Mouse (Mus musculus): ENCODE measurements around the gene Cct4. TPM values are rescaled to one million over a fixed set of nuclear protein-coding genes. Genes with fewer than 3 reads are reported as not detected.

The Cct4 gene
- polyA plus RNA-seq, 1 experiment from 2014 or later, result 387 TPM

DNA sequence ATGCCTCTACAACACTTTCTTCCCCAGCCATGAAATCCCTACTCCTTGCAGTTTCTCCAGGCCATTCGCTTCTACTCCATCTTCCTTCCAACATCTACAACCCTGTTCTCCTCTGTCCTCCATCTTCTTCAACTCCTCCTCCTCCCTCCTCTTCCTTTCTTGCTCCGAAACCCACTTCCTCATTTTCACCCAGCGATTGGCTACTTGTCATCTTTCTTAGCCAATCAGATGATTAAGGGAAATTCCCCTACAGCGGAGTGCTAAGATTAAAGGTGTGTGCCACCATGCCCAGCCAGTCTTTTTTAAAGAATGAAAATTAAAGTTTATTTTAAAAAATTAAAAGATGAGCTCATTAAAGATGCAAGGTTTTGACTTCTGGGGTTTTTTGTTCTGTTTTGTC, 27.6 kb downstream of the Cct4 start:
- H3K4me1 ChIP-seq (replicated peaks), result 0 out of 2 replicates have a peak, but pooled peaks cover 3% of the 10 kb centered on the region
- H3K36me3 ChIP-seq, result no peaks in the 10 kb centered on the region
- no peak for DNase-seq (ENCODE audit: low spot score)
- WGBS, result 93% methylated on average over 4 of the region's 4 CpGs
- no peak overlapping the region for H3K27ac ChIP-seq
- no peaks in the 10 kb centered on the region; the same call in 1 of the 2 replicates for H3K9me3 ChIP-seq
- H3K4me3 ChIP-seq, result no peak overlapping the region
- H3K27me3 ChIP-seq (ENCODE audit: insufficient read depth, poor library complexity, severe bottlenecking), result no peaks in the 10 kb centered on the region

GRCm38 (mm10) chr11:23020116-23020770, 29.9 kb downstream of the Cct4 start:
- H3K4me3 ChIP-seq, result no peak overlapping the region
- H3K4me1 ChIP-seq (replicated peaks), result 0 out of 2 replicates have a peak, but pooled peaks cover 3% of the 10 kb centered on the region
- H3K27ac ChIP-seq, result no peak overlapping the region
- H3K9me3 ChIP-seq, result no peaks in the 10 kb centered on the region; the same call in 1 of the 2 replicates
- DNase-seq (ENCODE audit: low spot score), result no peak
- no peaks in the 10 kb centered on the region for H3K27me3 ChIP-seq (ENCODE audit: insufficient read depth, poor library complexity, severe bottlenecking)
- no peaks in the 10 kb centered on the region for H3K36me3 ChIP-seq
- WGBS, result 61% methylated on average over 24 of the region's 24 CpGs

DNA sequence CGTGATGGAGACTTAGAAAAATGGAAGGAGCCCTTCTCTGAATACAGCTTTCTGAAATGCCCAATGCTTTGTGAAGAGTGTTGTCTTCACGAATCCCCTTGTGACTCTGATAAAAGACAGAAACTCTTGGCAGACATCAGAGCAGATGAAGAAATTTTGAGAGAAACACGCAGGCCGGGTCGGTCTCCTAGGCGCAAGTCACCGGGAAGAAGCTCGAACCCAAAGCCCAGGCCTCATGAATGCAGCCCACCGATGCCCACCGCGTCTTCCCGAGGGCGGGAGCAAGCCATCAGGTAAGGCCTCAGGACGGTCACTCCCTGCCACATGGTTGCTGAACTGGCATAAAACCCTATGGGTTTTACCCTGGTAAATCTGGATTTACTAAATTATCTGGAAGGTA, 30.5 kb downstream of the Cct4 start:
- no peak for DNase-seq (ENCODE audit: low spot score)
- Histone ChIP-seq H3K4me1 (replicated peaks) (0 out of 2 replicates have a peak, but pooled peaks cover 3% of the 10 kb centered on the region), H3K36me3 (no peaks in the 10 kb centered on the region), H3K27me3 (ENCODE audit: insufficient read depth, poor library complexity, severe bottlenecking) (no peaks in the 10 kb centered on the region), H3K4me3 (no peak overlapping the region), H3K27ac (no peak overlapping the region), H3K9me3 (no peaks in the 10 kb centered on the region; the same call in 1 of the 2 replicates)
- 91% methylated on average over 14 of the region's 14 CpGs for WGBS

- DNase-seq (ENCODE audit: low spot score), result no peak
- 0 out of 2 replicates have a peak, but pooled peaks cover 3% of the 10 kb centered on the region for H3K4me1 ChIP-seq (replicated peaks)
- H3K4me3 ChIP-seq, result no peak overlapping the region
- H3K36me3 ChIP-seq, result no peaks in the 10 kb centered on the region
- H3K27me3 ChIP-seq (ENCODE audit: insufficient read depth, poor library complexity, severe bottlenecking), result no peaks in the 10 kb centered on the region
- no peak overlapping the region for H3K27ac ChIP-seq
- H3K9me3 ChIP-seq, result no peaks in the 10 kb centered on the region; the same call in 1 of the 2 replicates
- WGBS, result 94% methylated on average over 2 of the region's 2 CpGs
These were observed 32.8 kb downstream of the Cct4 start for GRCm38 (mm10) chr11:23023155-23023554.

DNA sequence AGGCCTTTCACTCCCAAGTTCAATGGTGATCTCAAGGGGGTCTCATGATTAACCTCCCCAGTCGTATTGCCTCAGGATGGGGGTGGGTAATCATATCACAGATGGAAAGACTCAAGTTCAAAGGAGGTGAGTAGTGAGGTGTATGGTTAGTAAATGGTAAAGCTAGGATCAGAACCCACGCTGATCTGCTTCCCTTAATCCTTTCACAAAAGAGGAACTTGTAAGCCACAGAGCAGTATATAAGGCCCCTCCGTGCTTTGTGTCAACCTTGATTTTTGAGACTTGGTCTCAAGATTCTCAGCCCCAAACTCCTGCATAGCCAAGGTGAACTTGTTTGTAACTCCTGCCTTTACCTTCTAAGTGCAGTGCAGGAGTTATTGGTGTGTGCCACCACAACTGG, 33.9 kb downstream of the Cct4 start:
- 79% methylated on average over 3 of the region's 3 CpGs for WGBS
- DNase-seq (ENCODE audit: low spot score), result no peak
- H3K4me1 ChIP-seq (replicated peaks), result 0 out of 2 replicates have a peak, but pooled peaks cover 3% of the 10 kb centered on the region
- no peaks in the 10 kb centered on the region for H3K36me3 ChIP-seq
- no peaks in the 10 kb centered on the region for H3K27me3 ChIP-seq (ENCODE audit: insufficient read depth, poor library complexity, severe bottlenecking)
- no peak overlapping the region for H3K4me3 ChIP-seq
- H3K27ac ChIP-seq, result no peak overlapping the region
- H3K9me3 ChIP-seq, result no peaks in the 10 kb centered on the region

GRCm38 (mm10) chr11:23028957-23029356, 38.6 kb downstream of the Cct4 start:
- no peak for DNase-seq (ENCODE audit: low spot score)
- Histone ChIP-seq H3K9me3 (no peaks in the 10 kb centered on the region), H3K27ac (no peak overlapping the region), H3K36me3 (no peaks in the 10 kb centered on the region), H3K4me1 (replicated peaks) (no peaks in the 10 kb centered on the region), H3K27me3 (ENCODE audit: insufficient read depth, poor library complexity, severe bottlenecking) (no peaks in the 10 kb centered on the region), H3K4me3 (no peak overlapping the region)
- 73% methylated on average over 3 of the region's 3 CpGs for WGBS

- WGBS, result 87% methylated on average over 6 of the region's 6 CpGs
- no peaks in the 10 kb centered on the region for H3K27me3 ChIP-seq (ENCODE audit: insufficient read depth, poor library complexity, severe bottlenecking)
- H3K36me3 ChIP-seq, result no peaks in the 10 kb centered on the region
- no peak for DNase-seq (ENCODE audit: low spot score)
- H3K4me1 ChIP-seq (replicated peaks), result no peaks in the 10 kb centered on the region
- no peaks in the 10 kb centered on the region for H3K9me3 ChIP-seq
- no peak overlapping the region for H3K4me3 ChIP-seq
- H3K27ac ChIP-seq, result no peak overlapping the region
These were observed 39.1 kb downstream of the Cct4 start for GRCm38 (mm10) chr11:23029399-23029798.

DNA sequence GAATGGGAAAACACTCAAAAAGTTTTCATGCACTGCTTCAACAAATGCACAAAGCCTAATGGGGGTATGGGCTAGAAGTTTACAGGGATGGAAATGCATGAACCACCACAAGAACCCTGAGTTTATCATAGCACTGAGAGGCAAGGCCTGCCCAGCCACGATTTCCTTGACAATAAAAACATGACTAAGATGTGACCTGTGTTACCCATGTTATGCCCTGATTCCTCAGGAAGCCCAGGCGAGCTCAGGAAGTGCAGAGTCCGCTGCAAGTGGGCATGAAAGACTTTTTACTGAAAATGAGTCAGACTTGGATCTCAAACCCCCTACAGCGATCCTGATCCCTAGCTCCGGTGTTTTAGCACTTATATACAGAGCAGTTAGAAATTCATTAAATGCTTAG, 56.9 kb downstream of the Cct4 start:
- Histone ChIP-seq H3K4me3 (no peak overlapping the region), H3K27ac (no peak overlapping the region), H3K36me3 (no peaks in the 10 kb centered on the region), H3K4me1 (replicated peaks) (0 out of 2 replicates have a peak, but pooled peaks cover 7% of the 10 kb centered on the region), H3K9me3 (no peaks in the 10 kb centered on the region), H3K27me3 (ENCODE audit: insufficient read depth, poor library complexity, severe bottlenecking) (no peaks in the 10 kb centered on the region)
- DNase-seq (ENCODE audit: low spot score), result no peak
- 68% methylated on average over 5 of the region's 5 CpGs for WGBS

DNA sequence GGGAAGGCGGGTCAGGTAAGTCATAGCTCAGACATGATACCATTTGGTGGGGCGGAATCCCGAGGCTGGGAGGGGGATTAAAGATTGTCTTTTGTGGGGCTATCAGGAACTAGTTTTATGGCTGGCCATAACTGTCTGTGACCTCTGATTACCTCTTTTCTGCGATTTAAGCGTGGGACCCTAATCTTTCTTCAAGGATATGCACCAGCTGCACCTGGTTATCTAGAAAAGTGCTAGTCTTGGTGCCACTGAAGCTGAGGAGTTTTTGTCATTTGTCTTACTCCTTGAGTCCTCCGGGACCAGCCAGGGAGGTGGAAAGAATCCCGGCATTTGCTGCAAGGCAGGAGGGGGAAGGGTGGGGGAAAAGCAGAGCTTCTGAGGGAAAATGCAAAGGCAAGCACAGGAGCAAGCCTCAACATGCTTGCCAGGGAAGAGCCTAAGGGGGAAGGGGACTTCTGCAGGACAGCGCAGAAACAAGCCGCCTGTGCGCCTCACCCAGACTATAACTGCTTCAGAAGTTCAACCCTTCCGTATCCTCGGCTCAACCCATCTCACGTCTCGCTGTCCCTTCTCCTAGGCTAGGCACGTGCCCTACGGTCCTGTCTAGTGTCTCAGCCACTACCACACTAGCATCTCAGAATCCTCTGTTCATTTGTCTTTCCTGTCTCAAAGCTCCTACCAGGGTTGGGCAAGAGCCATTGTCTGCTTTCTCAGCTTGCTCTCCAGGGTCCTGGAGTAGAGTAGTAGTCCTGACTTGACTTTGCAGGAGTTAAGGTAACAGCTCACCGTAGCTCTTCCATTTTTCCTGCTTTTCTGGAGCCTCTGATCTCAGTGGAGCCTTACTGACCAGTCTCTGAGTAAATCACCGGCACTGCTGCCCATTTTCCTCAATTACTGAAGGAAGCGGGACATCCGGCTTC, 57.6 kb downstream of the Cct4 start:
- Histone ChIP-seq H3K4me3 (peak overlapping the region; percentile 16; the same call in 1 of the 2 replicates), H3K27me3 (ENCODE audit: insufficient read depth, poor library complexity, severe bottlenecking) (no peaks in the 10 kb centered on the region), H3K9me3 (no peaks in the 10 kb centered on the region), H3K36me3 (no peaks in the 10 kb centered on the region), H3K4me1 (replicated peaks) (0 out of 2 replicates have a peak, but pooled peaks cover 7% of the 10 kb centered on the region), H3K27ac (no peak overlapping the region)
- 39% methylated on average over 20 of the region's 20 CpGs for WGBS
- DNase-seq (ENCODE audit: low spot score), result peak; percentile 3

- Histone ChIP-seq H3K27me3 (ENCODE audit: insufficient read depth, poor library complexity, severe bottlenecking) (no peaks in the 10 kb centered on the region), H3K27ac (no peak overlapping the region), H3K4me3 (no peak overlapping the region), H3K36me3 (no peaks in the 10 kb centered on the region), H3K4me1 (replicated peaks) (0 out of 2 replicates have a peak, but pooled peaks cover 7% of the 10 kb centered on the region), H3K9me3 (no peaks in the 10 kb centered on the region)
- no peak for DNase-seq (ENCODE audit: low spot score)
These were observed 59.3 kb downstream of the Cct4 start for GRCm38 (mm10) chr11:23049642-23050041.

- no peaks in the 10 kb centered on the region for H3K9me3 ChIP-seq
- H3K36me3 ChIP-seq, result no peaks in the 10 kb centered on the region
- no peak overlapping the region for H3K27ac ChIP-seq
- H3K4me1 ChIP-seq (replicated peaks), result 0 out of 2 replicates have a peak, but pooled peaks cover 7% of the 10 kb centered on the region
- no peak overlapping the region for H3K4me3 ChIP-seq
- WGBS, result 68% methylated on average over 4 of the region's 4 CpGs
- no peak for DNase-seq (ENCODE audit: low spot score)
- H3K27me3 ChIP-seq (ENCODE audit: insufficient read depth, poor library complexity, severe bottlenecking), result no peaks in the 10 kb centered on the region
These were observed 62.0 kb downstream of the Cct4 start for GRCm38 (mm10) chr11:23052353-23052752.
